Mouse (Mus musculus) left cerebral cortex, adult 9 months (tissue): ENCODE measurements around the gene Gpatch8.

Source experiments
- DNase-seq, 2 experiments: peaks; one replicate each; pipeline ENCODE4 v3.0.0; 2022; ENCODE audit warnings: low spot score in 2 of 2

The Gpatch8 gene

GRCm38 (mm10) chr11:102556031-102556715 is at the start of gene Gpatch8:
Gene Gpatch8 (minus strand): TSS chr11:102556392.
- peak; percentile 94 for DNase-seq

- peak in 1 of 2 experiments; percentile 41 for DNase-seq
Measured at GRCm38 (mm10) chr11:102604777-102605552, 48.8 kb upstream of the Gpatch8 start.

GRCm38 (mm10) chr11:102604010-102604584 is 47.9 kb upstream of the Gpatch8 start, which contains the start of gene Fzd2:
Gene Fzd2 (plus strand): TSS chr11:102604396.
- peak; percentile 55 to 68 for DNase-seq

GRCm38 (mm10) chr11:102603496-102603850 is 47.3 kb upstream of the Gpatch8 start:
- peak in 1 of 2 experiments; percentile 18 for DNase-seq

- DNase-seq: no peak
Measured at GRCm38 (mm10) chr11:102602816-102603495, 46.8 kb upstream of the Gpatch8 start.

GRCm38 (mm10) chr11:102599912-102600311 is 43.7 kb upstream of the Gpatch8 start:
- no peak for DNase-seq

GRCm38 (mm10) chr11:102595341-102595820 is 39.2 kb upstream of the Gpatch8 start:
- no peak for DNase-seq

- DNase-seq: no peak
Measured at GRCm38 (mm10) chr11:102587554-102587953, 31.4 kb upstream of the Gpatch8 start.

GRCm38 (mm10) chr11:102586445-102587130 is 30.4 kb upstream of the Gpatch8 start:
- DNase-seq: no peak

- no peak for DNase-seq
Measured at GRCm38 (mm10) chr11:102582736-102583135, 26.5 kb upstream of the Gpatch8 start.

- no peak for DNase-seq
Measured at GRCm38 (mm10) chr11:102582016-102582610, 25.9 kb upstream of the Gpatch8 start.

GRCm38 (mm10) chr11:102581281-102582015 is 25.3 kb upstream of the Gpatch8 start:
- no peak for DNase-seq

GRCm38 (mm10) chr11:102580034-102580330 is 23.8 kb upstream of the Gpatch8 start:
- no peak for DNase-seq

GRCm38 (mm10) chr11:102579165-102580033 is 23.2 kb upstream of the Gpatch8 start, which contains the start of gene Gm11627:
Gene Gm11627 (minus strand): TSS chr11:102579461.
- peak in 1 of 2 experiments; percentile 8 for DNase-seq

GRCm38 (mm10) chr11:102578341-102579118 is 22.3 kb upstream of the Gpatch8 start:
- peak in 1 of 2 experiments; percentile 33 for DNase-seq

- DNase-seq: no peak
Measured at GRCm38 (mm10) chr11:102576050-102576754, 20.0 kb upstream of the Gpatch8 start.

- no peak for DNase-seq
Measured at GRCm38 (mm10) chr11:102575034-102575433, 18.8 kb upstream of the Gpatch8 start.
